Mouse (Mus musculus): ENCODE measurements around the gene 4933428G20Rik.

Gene 4933428G20Rik

GRCm38 (mm10) chr11:97461307-97461820 is 38.8 kb downstream of the 4933428G20Rik start:
- no peak for DNase-seq

GRCm38 (mm10) chr11:97457120-97457519 is 43.0 kb downstream of the 4933428G20Rik start:
- DNase-seq, result no peak

- DNase-seq, result no peak
Observed at GRCm38 (mm10) chr11:97451625-97452024, 48.5 kb downstream of the 4933428G20Rik start.

DNA sequence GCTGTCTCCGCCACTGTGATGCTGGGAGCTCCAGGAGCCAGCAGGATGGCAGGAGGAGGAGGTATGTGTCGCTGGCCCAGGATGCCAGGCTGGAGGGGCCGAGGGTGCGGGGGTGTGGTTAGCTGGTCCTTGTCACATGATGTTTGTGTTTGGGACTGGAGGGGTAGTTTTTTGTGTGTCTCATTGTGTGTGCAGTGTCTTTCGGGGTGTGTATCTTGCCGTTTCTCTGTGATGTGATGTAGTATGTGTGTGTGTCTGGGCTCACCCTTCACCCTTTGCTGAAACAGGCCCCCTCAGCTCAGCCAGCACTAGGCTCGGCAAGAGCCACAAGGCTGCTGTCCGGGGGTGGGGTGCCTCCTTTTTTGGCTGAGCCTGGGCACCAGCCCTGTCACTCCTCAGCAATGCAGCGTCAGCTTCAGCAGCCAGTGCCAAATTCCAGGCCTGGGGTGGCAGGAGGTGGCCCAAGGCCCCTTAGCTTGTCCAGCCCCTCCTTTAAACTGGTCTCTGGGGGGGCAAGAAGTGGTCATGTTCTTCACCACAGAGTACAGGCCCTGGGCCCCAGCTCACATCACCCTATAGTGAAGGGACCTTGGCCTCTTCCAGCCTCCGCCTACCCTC is 49.7 kb downstream of the 4933428G20Rik start:
- DNase-seq, result peak; percentile 60

DNA sequence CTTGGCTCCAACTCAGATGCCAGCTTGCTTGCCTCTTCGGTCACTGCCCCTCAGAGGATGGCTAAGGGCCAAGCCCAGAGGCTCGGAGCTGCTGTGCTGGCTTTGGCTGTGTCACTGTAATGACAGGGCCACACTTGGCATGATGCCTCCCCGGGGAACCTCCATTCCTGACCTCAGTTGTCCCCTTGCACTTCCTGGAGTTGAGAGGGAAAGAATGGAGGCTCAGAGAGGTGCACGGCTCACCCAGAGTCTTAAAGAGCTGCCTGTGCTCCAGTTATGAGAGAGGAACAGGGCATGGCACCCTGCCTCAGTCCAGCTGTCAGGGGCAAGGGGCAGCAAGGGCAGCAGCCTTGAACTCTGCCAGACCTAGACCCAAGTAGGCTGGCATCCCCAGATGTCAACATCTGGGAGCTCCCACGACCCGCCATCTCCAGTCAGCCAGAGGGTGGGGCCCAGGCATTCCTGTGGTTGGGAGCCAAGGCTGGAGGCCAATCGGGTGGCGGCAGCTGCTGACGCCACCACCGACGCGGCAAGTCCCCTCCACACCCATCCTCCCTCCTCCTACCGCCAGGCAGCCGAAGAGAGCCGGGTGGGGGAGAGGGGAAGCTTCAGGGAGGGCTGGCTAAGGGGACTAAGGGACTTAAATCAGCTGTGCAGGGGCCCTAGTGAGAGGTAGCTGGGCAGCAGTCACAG is 50.4 kb downstream of the 4933428G20Rik start:
- DNase-seq, result peak; percentile 90

DNA sequence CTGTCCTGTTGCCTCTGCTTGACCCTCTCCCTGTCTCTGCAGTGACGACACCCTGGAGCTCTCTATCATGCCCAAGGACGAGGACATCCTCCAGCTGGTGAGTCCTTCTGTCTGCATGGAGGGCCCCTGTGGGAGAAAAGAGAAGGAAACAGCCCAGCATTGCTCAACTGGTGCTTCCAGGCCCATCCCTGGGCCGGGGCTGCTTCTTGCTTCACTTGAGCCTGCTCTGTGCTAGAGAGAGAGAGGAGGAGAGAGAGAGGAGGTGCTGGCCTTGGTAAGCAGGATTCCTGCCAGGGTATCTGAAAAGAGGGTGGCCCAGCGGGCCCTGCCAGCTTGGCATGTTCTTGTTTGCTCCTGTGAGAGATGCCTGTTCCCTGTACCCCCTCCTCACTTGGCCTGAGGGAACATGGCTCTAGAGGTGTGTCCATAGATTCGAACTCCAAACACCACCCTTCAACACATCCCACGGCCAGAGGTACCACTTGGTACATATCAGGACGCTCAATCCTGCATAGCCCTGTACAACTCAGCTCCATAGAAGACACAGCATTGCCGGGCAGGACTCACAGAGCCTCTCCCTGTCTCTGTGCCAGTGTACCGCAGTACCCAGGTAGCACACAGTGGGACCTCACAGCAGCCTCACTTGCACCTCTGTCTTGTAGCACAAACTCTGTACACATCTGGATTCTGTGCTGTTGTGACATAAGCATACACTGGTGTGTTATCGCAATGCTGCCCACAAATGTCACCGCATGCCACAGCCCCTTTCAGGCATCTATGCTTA is 51.3 kb downstream of the 4933428G20Rik start:
- peak; percentile 60 for DNase-seq

DNA sequence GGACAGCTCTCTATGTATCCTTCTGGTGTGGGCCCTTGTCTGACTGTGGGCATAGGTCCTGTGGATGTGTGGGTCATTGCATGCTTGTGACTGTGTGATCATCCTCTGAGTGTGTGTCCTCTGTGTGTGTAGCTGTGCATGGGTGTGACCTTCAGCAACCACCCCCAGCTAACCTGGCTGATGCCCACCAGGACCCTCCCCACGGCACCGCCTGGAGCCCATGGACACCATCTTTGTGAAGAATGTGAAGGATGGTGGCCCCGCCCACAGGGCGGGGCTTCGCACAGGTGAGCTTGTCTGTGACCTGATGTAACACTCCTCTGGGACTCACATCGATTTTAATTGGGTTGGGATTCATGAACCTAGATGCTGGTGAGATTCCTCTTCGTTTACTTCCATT is 52.2 kb downstream of the 4933428G20Rik start:
- DNase-seq, result no peak

GRCm38 (mm10) chr11:97445999-97446511 is 54.1 kb downstream of the 4933428G20Rik start:
- no peak for DNase-seq

DNA sequence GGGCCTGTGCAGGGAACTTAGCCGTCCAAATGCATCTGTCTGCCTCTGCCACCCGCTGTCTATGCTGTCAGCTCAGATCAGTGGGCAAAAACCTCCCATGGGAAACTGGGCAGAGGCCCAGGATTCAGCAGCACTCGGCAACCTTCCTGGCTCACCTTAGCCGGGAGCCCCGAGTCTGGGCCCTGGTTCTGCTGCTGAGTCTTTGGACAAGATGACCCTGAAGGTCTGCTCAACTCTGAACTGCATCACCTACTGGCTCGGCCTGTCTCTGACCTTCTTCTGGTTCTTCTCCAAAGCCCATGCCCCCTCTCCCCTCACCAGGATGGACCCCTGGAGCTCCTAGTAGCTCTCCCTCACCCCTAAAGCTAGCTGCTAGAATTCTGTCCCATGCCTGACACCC is 54.5 kb downstream of the 4933428G20Rik start:
- no peak for DNase-seq

GRCm38 (mm10) chr11:97442891-97443675 is 57.1 kb downstream of the 4933428G20Rik start:
- DNase-seq, result no peak

- peak; percentile 49 for DNase-seq
Observed at GRCm38 (mm10) chr11:97441658-97442125, 58.4 kb downstream of the 4933428G20Rik start.

- peak; percentile 70 for DNase-seq
Observed at GRCm38 (mm10) chr11:97441036-97441657, 59.0 kb downstream of the 4933428G20Rik start.

Data from lung, postnatal 36 days (tissue).